Mouse (Mus musculus) cerebellum, adult 2 months (tissue): Measurements from ENCODE around the gene Gm13283.

Source experiments
- CTCF ChIP-seq: fragments of 200-500 bp; IDR thresholded peaks from 2 replicates; pipeline ENCODE4 v1.5.1; 2011; ENCODE audit warnings: low read depth, mild to moderate bottlenecking, control low read depth, low read length, moderate library complexity, borderline replicate concordance; ENCODE audit not compliant: insufficient read depth
- POLR2A ChIP-seq: fragments of 200-500 bp; IDR thresholded peaks from 2 replicates; pipeline ENCODE4 v1.6.1; 2011; ENCODE audit warnings: low read length, control low read depth, borderline replicate concordance; ENCODE audit not compliant: insufficient read depth

- no peak for TF ChIP-seq CTCF
- peak; percentile 90 for TF ChIP-seq POLR2A
These were observed 37.9 kb upstream of the Gm13283 start, which contains the start of the genes Gm26566 and Klhl9 for GRCm38 (mm10) chr4:88721791-88722721.
